Mouse (Mus musculus): ENCODE results near the gene Ampd1. TPM values are rescaled to one million over a fixed set of nuclear protein-coding genes. Genes with fewer than 3 reads are reported as not detected.

The Ampd1 gene
- total RNA-seq, 4 experiments from 2014 or later: 1,212 to 1,718 (median 1,419) TPM

GRCm38 (mm10) chr3:103148941-103149340 lies 75.1 kb downstream of the Ampd1 start:
- DNase-seq (ENCODE audit: low spot score in 2 of 2): no peak

Other genes starting within 250 kb of the Ampd1 start
- not detected for gene Sycp1, start 137.9 kb upstream of the Ampd1 start, total RNA-seq (2022)
- not detected for gene Nr1h5, start 109.9 kb upstream of the Ampd1 start, total RNA-seq (2022)
- 10 to 100 TPM; 27.7 to 31.4 (median 29.6) TPM for gene Sike1, start 78.3 kb upstream of the Ampd1 start, total RNA-seq (2022)
- 1,000 to 10,000 TPM; 1,070 to 1,406 (median 1,168) TPM for gene Csde1, start 53.6 kb upstream of the Ampd1 start, total RNA-seq (2022)
- gene Nras, start 15.7 kb upstream of the Ampd1 start, total RNA-seq (2022): 10 to 100 TPM; 46.3 to 56.6 (median 51.7) TPM
- gene Dennd2c, start 28.6 kb downstream of the Ampd1 start, total RNA-seq (2022): 1 to 10 TPM; 2.1 to 4.1 (median 3.0) TPM
- 10 to 100 TPM; 38.5 to 46.0 (median 40.4) TPM for gene Bcas2, start 97.6 kb downstream of the Ampd1 start, total RNA-seq (2022)
- gene Trim33, start 205.3 kb downstream of the Ampd1 start, total RNA-seq (2022): 10 to 100 TPM in 3 of 4 experiments, 1 to 10 TPM in 1; 9.2 to 12.4 (median 11.5) TPM

Measured in gastrocnemius, adult 8-10 months (tissue).